Mouse (Mus musculus) cerebellum, adult 11-12 months (tissue): ENCODE data around the gene Ppp1r26.
"Not testable (repeated sequence)": the region's sequence is repeated elsewhere in the genome, so short reads cannot be mapped to it uniquely, and the experiment has no call there.

ENCODE experiments used
- DNase-seq: peaks from one replicate; pipeline ENCODE4 v3.0.0; 2022

Gene Ppp1r26

GRCm38 (mm10) chr2:28447315-28447670, 693 bp downstream of the Ppp1r26 start:
- no peak for DNase-seq

GRCm38 (mm10) chr2:28451663-28452062, 5.1 kb downstream of the Ppp1r26 start:
- DNase-seq = no peak

GRCm38 (mm10) chr2:28453539-28453938, 6.9 kb downstream of the Ppp1r26 start:
- no peak for DNase-seq

- no peak for DNase-seq
Observed at GRCm38 (mm10) chr2:28456616-28457015, 10.0 kb downstream of the Ppp1r26 start.

GRCm38 (mm10) chr2:28463919-28464318, 17.3 kb downstream of the Ppp1r26 start:
- peak; percentile 50 for DNase-seq

- DNase-seq = no peak
Observed at GRCm38 (mm10) chr2:28464919-28465318, 18.3 kb downstream of the Ppp1r26 start.

- peak; percentile 77 for DNase-seq
Observed at GRCm38 (mm10) chr2:28465836-28466518, 19.4 kb downstream of the Ppp1r26 start, which contains the start of gene 1700007K13Rik. Gene 1700007K13Rik (minus strand): TSS chr2:28466332.

GRCm38 (mm10) chr2:28467860-28468485, 21.4 kb downstream of the Ppp1r26 start, which contains the start of gene Mrps2:
Gene Mrps2 (plus strand): TSS chr2:28468066.
- peak; percentile 86 for DNase-seq

GRCm38 (mm10) chr2:28468486-28469225, 22.1 kb downstream of the Ppp1r26 start:
- no peak for DNase-seq

- no peak for DNase-seq
Observed at GRCm38 (mm10) chr2:28469461-28469860, 22.9 kb downstream of the Ppp1r26 start.

GRCm38 (mm10) chr2:28470591-28470990, 24.0 kb downstream of the Ppp1r26 start:
- no peak for DNase-seq

GRCm38 (mm10) chr2:28472011-28472410, 25.4 kb downstream of the Ppp1r26 start:
- DNase-seq = not testable (repeated sequence)

- not testable (repeated sequence) for DNase-seq
Observed at GRCm38 (mm10) chr2:28477993-28478392, 31.4 kb downstream of the Ppp1r26 start.

GRCm38 (mm10) chr2:28479208-28480204, 32.9 kb downstream of the Ppp1r26 start:
- no peak for DNase-seq

GRCm38 (mm10) chr2:28483861-28484260, 37.3 kb downstream of the Ppp1r26 start:
- DNase-seq = no peak

GRCm38 (mm10) chr2:28494521-28494920, 47.9 kb downstream of the Ppp1r26 start:
- no peak for DNase-seq

GRCm38 (mm10) chr2:28495207-28495756, 48.7 kb downstream of the Ppp1r26 start:
- no peak for DNase-seq

GRCm38 (mm10) chr2:28495801-28496595, 49.4 kb downstream of the Ppp1r26 start:
- no peak for DNase-seq

- DNase-seq = no peak
Observed at GRCm38 (mm10) chr2:28496671-28497070, 50.1 kb downstream of the Ppp1r26 start, which contains the start of gene Gbgt1. Gene Gbgt1 (plus strand): TSS chr2:28496891.

- no peak for DNase-seq
Observed at GRCm38 (mm10) chr2:28497561-28497960, 51.0 kb downstream of the Ppp1r26 start.

GRCm38 (mm10) chr2:28498431-28498830, 51.8 kb downstream of the Ppp1r26 start:
- DNase-seq = no peak
